Mouse (Mus musculus) 3134 (cell line): Measurements from ENCODE around the gene Smagp.

Experiments used
- DNase-seq: peaks from one replicate; pipeline ENCODE4 v3.0.0-alpha.2; 2011; ENCODE audit warnings: low spot score; ENCODE audit not compliant: insufficient read length; ENCODE audit errors: extremely low read depth

Smagp gene

DNA sequence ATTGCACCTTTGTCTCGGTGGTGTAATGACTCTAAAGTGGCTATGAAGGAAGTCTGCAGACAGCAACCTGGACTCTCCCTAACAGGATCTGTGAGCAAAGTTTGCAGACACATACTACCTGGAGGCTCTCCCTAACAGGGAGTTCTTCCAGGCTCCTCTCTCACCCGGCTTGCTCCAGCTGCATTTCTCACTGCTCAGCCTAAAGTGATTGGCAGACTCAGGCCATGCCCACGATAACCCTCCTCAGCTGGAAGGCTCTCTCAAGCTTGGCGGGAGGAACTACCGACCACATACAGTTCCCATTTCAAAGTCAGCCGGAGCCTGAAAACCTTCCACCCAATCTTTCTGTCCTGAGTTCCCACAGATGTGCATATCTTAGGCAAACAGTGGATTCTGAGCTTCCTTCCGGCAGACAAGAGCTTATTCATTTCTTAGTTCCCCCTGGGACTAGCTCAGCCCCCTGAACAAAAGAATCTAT is 29.5 kb upstream of the Smagp start:
- DNase-seq = no peak

DNA sequence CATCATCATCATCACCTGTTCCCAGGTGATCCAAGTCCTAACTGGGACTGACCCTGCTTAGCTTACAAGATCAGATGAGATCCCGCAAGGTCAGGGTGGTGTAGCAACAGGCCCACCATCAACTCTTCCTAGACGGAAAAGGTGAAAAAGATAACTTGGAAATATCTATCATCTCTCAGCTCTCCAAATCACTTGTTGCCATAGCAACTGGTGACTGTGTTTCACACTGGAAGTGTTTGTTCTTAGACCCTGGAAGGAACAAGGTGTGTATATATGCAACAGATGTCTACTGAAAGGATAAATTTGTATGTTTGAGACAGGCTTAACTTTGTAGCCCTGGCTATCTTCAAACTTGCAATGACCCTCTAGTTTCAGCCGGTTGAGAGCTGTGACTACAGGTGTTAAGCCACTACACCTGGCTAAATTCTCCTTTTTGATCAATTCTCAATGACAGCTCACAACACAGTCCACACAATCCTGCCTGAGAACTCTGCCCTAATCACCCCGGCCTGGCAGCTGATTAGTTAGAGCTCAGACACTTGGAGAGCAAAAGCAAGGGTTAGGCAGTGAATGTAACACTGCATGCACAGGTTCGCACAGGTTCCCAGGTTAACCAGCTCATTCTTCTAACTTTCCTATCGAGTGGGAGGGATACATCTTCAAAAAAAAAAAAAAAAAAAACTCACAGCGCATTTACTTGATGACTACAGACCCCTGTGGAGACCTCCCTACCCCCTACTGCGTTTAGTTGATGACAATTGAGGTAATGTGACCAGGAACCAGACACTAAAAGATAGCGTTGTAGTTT is 28.9 kb upstream of the Smagp start:
- no peak for DNase-seq

DNA sequence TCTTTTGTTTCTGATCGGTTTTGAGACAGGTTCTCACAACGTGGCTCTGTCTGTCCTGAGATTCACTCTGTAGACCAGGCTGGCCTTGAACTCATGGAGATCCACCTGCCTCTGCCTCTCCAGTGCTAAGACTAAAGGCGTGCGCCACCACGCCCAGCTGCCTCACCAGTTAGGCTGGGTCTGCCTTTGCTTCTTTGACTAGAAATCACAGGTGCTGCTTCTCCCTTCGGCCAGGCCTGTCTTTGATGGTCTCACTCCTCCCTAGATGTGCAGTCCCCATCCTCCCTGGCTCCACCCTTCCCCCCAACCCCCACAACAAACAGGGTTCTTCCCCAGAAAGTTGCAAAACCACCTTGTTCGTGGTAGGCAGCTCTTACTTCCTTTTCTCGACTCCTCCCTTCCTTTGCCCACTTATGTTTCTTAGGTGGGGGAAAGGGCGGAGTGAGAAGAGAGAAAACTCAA is 28.1 kb upstream of the Smagp start:
- DNase-seq = no peak

DNA sequence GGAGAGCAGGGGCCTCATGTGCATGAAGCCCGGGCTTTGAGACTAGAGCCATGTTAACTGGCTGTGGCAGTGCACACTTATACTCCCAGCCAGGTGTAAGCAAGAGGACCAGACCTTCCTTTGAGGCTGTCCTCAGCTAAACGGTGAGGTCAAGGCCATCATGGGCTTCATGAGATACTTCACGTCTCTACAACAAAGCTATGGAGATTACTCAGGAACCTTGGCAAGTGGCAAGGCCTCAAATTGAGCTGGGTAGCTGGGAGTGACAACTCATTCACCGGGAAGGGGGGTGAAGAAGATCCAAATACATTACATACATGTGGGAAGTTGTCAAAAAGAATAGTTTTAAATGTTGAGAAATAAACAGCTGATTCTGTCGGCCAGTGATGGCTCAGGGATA is 24.1 kb upstream of the Smagp start:
- DNase-seq = no peak

DNA sequence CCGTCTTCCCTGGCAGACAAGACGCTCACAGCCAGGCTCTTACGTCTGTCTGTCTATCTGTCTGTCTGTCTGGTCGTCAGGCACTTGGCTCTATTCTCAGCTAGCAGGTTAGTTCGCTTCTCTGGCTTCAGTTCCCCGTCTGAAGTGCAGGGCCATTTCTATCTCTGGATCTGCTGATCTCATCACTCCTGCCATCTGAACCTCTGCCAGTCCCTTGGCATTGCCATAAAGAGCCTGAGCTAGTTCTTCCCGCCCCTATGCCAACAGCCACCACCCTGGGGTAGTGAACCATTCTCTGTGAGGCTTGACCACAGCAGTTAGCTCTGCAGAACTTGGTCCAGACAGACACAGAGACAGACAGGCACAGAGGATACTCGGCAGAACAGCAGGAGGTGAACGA is 23.6 kb upstream of the Smagp start:
- no peak for DNase-seq

- DNase-seq = no peak
Observed at GRCm38 (mm10) chr15:100655201-100655600, 18.5 kb upstream of the Smagp start.

GRCm38 (mm10) chr15:100654271-100654670 is 17.5 kb upstream of the Smagp start:
- no peak for DNase-seq

GRCm38 (mm10) chr15:100651610-100652009 is 14.9 kb upstream of the Smagp start:
- DNase-seq = no peak

GRCm38 (mm10) chr15:100650111-100650510 is 13.4 kb upstream of the Smagp start:
- DNase-seq = no peak

DNA sequence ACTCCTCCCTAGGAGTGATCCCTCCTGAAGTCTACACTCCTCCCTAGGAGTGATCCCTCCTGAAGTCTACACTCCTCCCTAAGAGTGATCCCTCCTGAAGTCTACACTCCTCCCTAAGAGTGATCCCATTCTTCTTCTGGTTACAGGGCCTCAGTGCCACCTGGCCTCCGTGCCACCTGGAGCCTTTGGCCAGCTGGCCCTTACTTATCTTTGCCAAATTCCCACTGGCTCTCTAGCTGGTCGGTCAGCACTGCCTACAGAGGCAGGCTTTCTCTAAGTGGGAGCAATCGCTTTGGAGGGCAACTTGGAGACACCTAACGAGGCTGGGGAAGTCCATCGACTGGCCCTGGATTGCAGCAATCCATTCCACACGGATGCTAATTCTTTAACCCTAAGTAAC is 9.4 kb upstream of the Smagp start:
- no peak for DNase-seq

GRCm38 (mm10) chr15:100642451-100642850 is 5.7 kb upstream of the Smagp start:
- DNase-seq = no peak

DNA sequence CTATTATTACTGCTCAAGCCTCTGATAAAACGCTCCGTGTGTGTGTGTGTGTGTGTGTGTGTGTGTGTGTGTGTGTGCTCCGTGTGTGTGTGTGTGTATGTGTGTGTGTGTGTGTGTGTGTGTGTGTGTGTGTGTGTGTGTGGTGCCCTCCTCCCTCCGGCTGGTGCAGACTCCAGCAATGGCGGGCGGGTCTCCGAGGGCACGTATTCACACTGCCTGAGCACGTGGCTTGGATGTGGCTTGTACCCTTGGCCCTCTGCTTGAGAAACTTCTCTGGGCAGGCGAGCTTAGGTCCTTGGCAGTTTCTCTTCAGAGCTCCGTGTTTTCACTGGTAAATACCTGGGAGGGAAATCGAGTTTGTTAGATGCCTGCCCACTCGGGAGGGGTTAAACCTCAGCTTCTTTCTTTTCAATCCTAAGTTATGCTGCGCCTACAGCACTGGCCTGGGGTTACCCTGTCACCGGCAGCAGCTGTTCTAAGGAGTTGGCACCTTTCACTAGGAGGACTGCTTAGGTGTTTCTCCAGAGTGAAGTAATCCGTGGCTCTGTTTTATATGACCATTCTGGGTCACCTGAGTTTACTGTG is 4.6 kb upstream of the Smagp start:
- no peak for DNase-seq

DNA sequence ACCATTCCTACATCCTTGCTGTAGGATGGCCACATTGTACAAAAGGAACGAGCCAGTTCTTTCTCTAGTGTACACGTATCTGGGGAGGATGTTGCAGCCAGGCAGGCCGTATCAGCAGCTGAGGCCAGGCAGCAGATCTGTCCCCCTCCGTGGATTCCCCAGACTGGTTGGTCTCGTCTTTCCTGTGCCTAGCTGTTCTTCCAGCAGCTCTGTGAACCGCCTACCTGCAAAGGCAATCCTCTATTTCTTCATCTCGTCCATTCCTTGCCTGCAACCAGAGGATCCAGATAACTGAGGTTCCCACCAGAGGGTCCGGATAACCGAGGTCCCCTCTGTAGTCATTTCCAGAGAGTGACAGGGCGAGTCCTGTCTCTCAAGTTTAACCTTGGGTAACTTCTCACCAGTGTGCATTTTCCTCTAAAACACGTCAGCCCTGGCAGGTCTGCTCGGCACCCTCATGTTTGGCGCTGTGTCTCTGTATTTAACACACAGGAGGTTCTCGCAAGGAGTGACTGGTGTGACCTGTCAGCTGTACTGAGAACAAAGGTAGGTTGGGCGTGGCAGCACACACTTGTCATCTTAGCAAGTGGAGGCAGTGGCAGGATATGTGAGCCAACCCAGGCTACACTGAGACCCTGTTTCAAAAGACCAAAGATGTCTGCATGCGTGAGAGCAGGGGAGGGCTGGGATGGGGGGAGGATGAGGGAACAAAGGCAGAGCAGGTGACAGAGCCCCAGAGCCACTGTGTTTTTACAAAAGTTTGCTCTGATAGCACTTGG is 3.4 kb upstream of the Smagp start:
- no peak for DNase-seq

DNA sequence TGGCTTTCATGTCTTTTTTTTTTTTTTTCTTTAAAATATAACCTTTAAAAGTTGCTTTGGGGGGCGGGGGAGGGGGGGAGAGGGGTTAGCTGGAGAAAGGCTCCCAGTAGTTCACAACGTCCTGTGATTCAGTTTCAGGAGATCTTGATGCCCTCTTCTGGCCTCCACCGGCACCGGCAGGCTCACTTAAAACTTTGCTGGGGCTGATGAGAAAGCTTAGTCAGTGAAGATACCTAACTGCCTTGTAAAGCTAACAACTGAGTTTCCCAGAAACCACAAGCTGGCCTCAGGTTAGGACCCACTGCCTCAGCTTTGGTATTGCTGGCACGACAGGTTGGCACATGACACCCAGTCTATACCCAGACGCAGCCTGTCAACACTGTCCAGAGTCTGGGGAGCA is 921 bp upstream of the Smagp start:
- no peak for DNase-seq

- no peak for DNase-seq
Observed at GRCm38 (mm10) chr15:100635851-100636645, 692 bp downstream of the Smagp start.

DNA sequence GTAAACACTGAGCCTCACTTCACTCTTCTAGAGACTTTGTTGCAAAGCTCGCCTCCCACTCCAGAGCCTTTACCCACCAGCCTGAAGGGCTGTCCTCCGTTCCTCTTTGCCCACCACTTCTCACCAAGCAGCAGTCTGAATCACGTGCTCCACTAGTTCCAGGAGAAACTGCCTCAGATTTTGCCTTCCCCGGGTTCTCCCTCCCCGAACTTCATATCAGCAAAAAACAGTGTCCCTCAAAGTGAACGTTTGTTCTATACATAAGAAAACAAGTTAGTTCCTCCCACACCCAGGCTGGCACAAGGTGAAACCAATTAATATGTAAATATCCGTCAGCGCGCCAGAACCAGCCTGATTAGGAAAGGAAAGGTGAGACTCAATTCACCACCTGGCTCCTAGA is 1.5 kb downstream of the Smagp start:
- DNase-seq = no peak

DNA sequence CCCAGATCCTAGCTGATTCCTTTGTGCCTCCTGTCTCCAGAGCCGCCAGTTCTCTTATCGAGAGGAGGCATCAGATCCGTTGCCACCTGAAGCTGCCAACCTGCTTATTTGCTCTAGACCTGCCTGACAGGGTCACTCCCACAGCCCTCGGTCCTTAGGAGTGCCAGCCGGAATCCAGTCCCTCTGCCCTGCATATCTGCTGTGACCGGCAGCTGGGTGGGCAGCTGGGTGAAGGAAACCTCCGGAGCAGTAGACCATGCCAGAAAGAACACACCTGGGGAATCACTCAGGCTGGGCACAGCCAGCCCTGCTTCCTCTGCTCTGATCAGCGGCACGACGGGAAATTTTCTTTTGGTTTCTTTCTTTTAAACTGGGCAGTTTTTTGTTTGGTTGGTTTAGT is 3.4 kb downstream of the Smagp start:
- no peak for DNase-seq

GRCm38 (mm10) chr15:100632323-100632722 is 4.4 kb downstream of the Smagp start:
- no peak for DNase-seq

DNA sequence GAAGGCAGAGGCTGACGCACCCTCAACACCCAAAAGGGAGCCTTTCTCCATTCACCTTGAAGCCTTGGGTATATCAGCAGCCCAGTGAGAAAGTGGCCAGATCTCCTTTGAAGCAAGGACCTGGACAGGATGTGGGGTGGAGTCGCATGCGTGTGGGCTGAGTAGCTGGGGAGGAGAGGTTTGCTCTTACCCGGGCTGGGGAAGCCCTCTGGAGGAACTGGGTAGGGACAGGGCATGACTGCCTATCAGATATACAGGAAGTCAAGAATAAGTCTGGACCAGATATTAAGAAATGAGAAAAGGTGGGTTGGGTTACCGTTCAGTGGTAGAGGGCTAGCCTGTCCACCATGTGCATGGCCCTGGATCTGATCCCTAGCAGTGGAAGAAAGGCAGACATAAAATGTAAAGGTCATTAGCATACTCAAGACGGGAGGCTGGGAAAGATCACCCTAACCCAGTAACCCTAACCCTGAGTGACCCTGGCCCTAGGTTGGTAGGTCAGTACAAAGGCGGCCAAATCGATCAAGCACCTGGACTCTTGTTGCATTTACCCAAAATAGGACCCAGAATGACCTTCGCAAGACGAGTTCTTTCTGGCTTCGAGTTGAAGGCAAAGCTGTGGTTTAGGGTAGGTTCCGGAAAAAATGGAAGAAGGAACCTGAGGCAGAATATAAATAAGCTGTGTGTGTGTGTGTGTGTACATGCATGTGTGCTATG is 5.1 kb downstream of the Smagp start:
- DNase-seq = no peak

DNA sequence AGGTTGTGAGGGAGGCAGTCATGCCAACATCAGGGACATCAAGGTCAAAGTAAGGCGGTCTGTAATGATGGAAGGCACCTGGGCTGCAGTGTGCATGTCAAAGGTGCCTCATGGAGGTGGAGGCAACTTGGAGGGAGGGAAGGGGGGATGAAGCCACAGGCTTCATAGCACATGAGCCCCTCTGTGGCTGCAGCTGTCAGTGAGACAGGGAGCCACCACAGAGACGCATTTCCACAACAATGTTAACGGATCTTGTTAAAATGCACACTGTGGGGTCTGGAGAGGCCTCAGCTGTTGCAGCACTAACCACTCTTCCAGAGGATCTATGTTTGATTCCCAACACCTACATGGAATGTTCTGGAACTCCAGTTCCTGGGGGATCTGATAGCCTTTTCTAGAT is 6.6 kb downstream of the Smagp start:
- no peak for DNase-seq
